Mouse (Mus musculus): ENCODE measurements at regions not wholly inside any gene's neighbourhood (a gene's known extent, or its start where the extent isn't known, plus 50 kb on each side); places are given as distances from the start of the nearest gene placed in this dataset.

DNA sequence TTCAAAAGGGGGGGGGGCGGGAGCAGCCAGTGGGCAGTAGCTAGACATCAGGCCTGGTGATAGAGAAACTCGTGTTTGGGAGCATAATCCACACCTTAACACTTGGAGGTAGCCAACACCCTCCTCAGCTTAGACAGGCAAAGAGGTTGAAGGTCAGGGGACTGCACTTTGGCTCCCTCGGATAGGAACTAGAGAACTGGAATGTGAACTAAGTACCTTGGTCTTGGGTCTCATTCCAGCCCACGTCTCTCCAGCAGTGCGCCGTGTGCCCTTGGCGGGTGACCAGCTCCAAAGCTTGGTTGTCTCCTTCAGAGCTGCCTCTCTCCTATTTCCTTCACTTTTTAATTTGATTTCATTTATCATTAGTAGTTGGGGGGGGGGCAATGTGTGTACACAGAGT lies 73.0 kb upstream of the Arid1b start:
- Histone ChIP-seq H3K4me3 (ENCODE audit: low read depth, low read length) (no peak overlapping the region), H3K9me3 (ENCODE audit: low read length) (no peaks in the 10 kb centered on the region), H3K27ac (ENCODE audit: low read depth, low read length) (no peak overlapping the region), H3K9ac (replicated peaks; ENCODE audit: low read length, poor library complexity, severe bottlenecking) (no peak overlapping the region), H3K36me3 (ENCODE audit: insufficient read depth, low read length) (no peaks in the 10 kb centered on the region), H3K4me2 (ENCODE audit: low read depth, low read length, poor library complexity, severe bottlenecking) (no peak overlapping the region), H3K27me3 (ENCODE audit: insufficient read depth, low read length) (no peaks in the 10 kb centered on the region), H3K4me1 (ENCODE audit: insufficient read depth, low read length) (no peaks in the 10 kb centered on the region)
- TF ChIP-seq CTCF (IDR thresholded peaks at IDR 0.05) = no peak
- DNase-seq (ENCODE audit: low spot score) (no peak), ATAC-seq (ENCODE audit: low FRiP score) (no peak)
- 87% methylated on average over 7 of the region's 7 CpGs for WGBS

DNA sequence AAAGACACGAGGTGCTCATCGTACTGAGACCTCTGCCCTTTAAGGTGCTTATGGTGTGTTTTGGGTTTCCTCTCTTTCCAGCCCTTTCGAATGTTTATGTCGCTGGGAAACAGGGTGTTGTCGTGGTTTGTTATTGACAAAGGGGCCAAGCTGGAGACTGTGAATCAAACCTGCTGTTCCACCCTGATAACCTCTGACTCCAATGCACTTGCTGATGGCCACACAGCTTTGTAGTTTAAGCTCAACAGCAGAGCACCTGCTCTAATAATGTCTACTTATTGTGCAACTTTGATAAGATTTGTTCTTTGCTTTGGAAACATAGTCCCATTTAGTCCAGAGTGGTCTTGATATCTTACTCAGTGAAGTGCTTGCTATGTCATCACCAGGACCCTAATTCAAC lies 65.5 kb upstream of the Arid1b start:
- no peaks in the 10 kb centered on the region for H3K27me3 ChIP-seq (ENCODE audit: insufficient read depth, low read length)
- no peak overlapping the region for H3K27ac ChIP-seq (ENCODE audit: low read depth, low read length)
- no peaks in the 10 kb centered on the region for H3K36me3 ChIP-seq (ENCODE audit: insufficient read depth, low read length)
- ATAC-seq (ENCODE audit: low FRiP score) = no peak
- H3K9me3 ChIP-seq (ENCODE audit: low read length) = no peaks in the 10 kb centered on the region
- H3K4me2 ChIP-seq (ENCODE audit: low read depth, low read length, poor library complexity, severe bottlenecking) = no peak overlapping the region
- DNase-seq (ENCODE audit: low spot score) = no peak
- no peak overlapping the region for H3K9ac ChIP-seq (replicated peaks; ENCODE audit: low read length, poor library complexity, severe bottlenecking)
- no peaks in the 10 kb centered on the region for H3K4me1 ChIP-seq (ENCODE audit: insufficient read depth, low read length)
- WGBS = 79% methylated on average over 5 of the region's 5 CpGs
- H3K4me3 ChIP-seq (ENCODE audit: low read depth, low read length) = no peak overlapping the region
- no peak for TF ChIP-seq CTCF (IDR thresholded peaks at IDR 0.05)

DNA sequence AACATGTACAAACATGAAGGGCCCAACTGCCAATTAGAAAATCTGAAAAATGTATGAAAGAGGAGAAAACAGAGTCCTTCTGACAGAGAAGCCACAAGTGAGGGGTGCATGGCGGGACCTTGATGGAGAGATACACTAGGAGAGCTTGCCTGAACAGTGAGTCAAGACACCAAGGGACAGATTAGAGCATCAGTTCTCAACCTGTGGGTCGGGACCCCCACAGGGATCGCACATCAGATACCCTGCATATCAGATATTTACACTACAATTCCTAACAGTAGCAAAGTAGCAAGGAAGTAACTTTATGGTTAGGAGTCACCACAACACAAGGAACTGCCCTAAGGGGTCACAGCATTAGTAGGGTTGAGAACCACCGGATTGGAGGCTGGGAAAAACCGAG lies 58.9 kb upstream of the Arid1b start:
- DNase-seq (ENCODE audit: low spot score) (no peak), ATAC-seq (ENCODE audit: low FRiP score) (no peak)
- Histone ChIP-seq H3K9me3 (ENCODE audit: low read length) (no peaks in the 10 kb centered on the region), H3K36me3 (ENCODE audit: insufficient read depth, low read length) (no peaks in the 10 kb centered on the region), H3K4me1 (ENCODE audit: insufficient read depth, low read length) (no peaks in the 10 kb centered on the region), H3K4me3 (ENCODE audit: low read depth, low read length) (no peak overlapping the region), H3K4me2 (ENCODE audit: low read depth, low read length, poor library complexity, severe bottlenecking) (no peak overlapping the region), H3K27me3 (ENCODE audit: insufficient read depth, low read length) (no peaks in the 10 kb centered on the region), H3K9ac (replicated peaks; ENCODE audit: low read length, poor library complexity, severe bottlenecking) (no peak overlapping the region), H3K27ac (ENCODE audit: low read depth, low read length) (no peak overlapping the region)
- no peak for TF ChIP-seq CTCF (IDR thresholded peaks at IDR 0.05)
- WGBS = 91% methylated on average over 5 of the region's 5 CpGs

DNA sequence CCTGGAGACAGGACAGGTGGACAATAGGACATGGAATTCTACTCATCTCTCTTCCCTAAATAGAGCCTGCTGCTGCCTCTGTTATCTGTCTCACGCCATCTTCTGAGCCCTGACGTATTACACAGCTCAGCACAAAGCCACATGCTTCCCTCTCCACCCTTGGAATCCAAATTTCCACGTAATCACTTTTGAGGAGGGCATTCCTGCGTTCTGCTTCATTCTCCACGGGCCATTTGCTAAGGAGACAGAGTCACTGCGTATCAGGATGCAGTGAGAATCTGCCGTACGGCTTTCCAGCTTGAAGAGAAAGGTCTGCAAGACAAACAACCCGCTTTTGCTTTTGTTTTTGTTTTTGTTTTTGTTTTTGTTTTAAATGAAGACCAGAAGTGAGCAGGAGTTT lies 53.5 kb upstream of the Arid1b start:
- Histone ChIP-seq H3K27ac (ENCODE audit: low read depth, low read length) (no peak overlapping the region), H3K9ac (replicated peaks; ENCODE audit: low read length, poor library complexity, severe bottlenecking) (no peak overlapping the region), H3K4me2 (ENCODE audit: low read depth, low read length, poor library complexity, severe bottlenecking) (no peak overlapping the region), H3K9me3 (ENCODE audit: low read length) (no peaks in the 10 kb centered on the region), H3K4me3 (ENCODE audit: low read depth, low read length) (no peak overlapping the region), H3K4me1 (ENCODE audit: insufficient read depth, low read length) (no peaks in the 10 kb centered on the region), H3K36me3 (ENCODE audit: insufficient read depth, low read length) (no peaks in the 10 kb centered on the region), H3K27me3 (ENCODE audit: insufficient read depth, low read length) (no peaks in the 10 kb centered on the region)
- DNase-seq (ENCODE audit: low spot score) (no peak), ATAC-seq (ENCODE audit: low FRiP score) (no peak)
- no peak for TF ChIP-seq CTCF (IDR thresholded peaks at IDR 0.05)
- 42% methylated on average over 9 of the region's 9 CpGs for WGBS

DNA sequence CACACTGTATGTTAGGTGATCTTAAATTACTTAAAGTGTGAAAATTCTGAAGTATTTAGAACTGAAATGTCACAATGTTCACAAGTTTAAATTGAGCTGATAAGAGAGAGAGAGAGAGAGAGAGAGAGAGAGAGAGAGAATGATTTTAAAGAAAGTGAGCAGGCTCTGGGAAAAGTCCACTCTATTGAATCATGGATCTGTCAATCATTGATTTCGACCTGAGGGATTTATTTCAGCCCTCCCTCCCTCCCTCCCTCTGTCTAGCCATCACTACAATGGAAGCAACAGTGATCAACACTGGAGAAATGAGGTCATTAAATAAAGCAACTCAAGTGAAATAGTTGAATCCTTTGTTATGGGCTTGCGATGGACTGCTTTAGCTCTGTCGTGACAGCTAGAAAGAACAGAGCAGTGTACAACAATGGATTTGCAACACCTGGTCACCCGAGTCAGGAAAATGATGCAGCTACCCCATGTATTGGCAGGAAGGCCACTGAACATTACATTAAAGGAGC lies 52.8 kb upstream of the Arid1b start:
- no peak overlapping the region for H3K4me3 ChIP-seq (ENCODE audit: low read depth, low read length)
- DNase-seq (ENCODE audit: low spot score) = no peak
- WGBS = 37% methylated on average over 4 of the region's 4 CpGs
- H3K27ac ChIP-seq (ENCODE audit: low read depth, low read length) = no peak overlapping the region
- no peak for ATAC-seq (ENCODE audit: low FRiP score)
- no peak for TF ChIP-seq CTCF (IDR thresholded peaks at IDR 0.05)
- no peak overlapping the region for H3K4me2 ChIP-seq (ENCODE audit: low read depth, low read length, poor library complexity, severe bottlenecking)
- H3K9ac ChIP-seq (replicated peaks; ENCODE audit: low read length, poor library complexity, severe bottlenecking) = no peak overlapping the region
- no peaks in the 10 kb centered on the region for H3K27me3 ChIP-seq (ENCODE audit: insufficient read depth, low read length)
- no peaks in the 10 kb centered on the region for H3K36me3 ChIP-seq (ENCODE audit: insufficient read depth, low read length)
- H3K9me3 ChIP-seq (ENCODE audit: low read length) = no peaks in the 10 kb centered on the region
- H3K4me1 ChIP-seq (ENCODE audit: insufficient read depth, low read length) = no peaks in the 10 kb centered on the region

DNA sequence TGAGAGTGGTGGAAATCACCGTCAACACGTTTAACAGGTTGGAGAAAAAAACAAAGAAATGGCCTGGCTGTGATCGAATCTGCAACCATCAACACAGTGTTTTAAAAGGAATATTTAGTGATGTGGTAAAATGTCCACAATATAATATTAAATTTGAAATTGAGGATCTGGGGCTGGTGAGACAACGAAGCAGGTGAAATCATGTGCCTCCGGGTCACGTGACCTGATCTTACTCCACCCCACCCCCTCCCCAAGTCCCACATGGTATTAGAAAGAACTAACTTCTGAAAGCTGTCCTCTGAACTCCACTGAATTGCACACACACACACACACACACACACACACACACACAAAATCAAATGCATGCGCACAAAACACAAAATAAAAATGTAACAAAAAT lies 51.3 kb upstream of the Arid1b start:
- no peak for ATAC-seq (ENCODE audit: low FRiP score)
- H3K9me3 ChIP-seq (ENCODE audit: low read length) = no peaks in the 10 kb centered on the region

More for the DNA sequence above, 51.3 kb upstream of the Arid1b start:
- no peak overlapping the region for H3K27ac ChIP-seq (ENCODE audit: low read depth, low read length)
- no peak for TF ChIP-seq CTCF (IDR thresholded peaks at IDR 0.05)
- no peaks in the 10 kb centered on the region for H3K36me3 ChIP-seq (ENCODE audit: insufficient read depth, low read length)
- no peak overlapping the region for H3K9ac ChIP-seq (replicated peaks; ENCODE audit: low read length, poor library complexity, severe bottlenecking)
- H3K4me2 ChIP-seq (ENCODE audit: low read depth, low read length, poor library complexity, severe bottlenecking) = no peak overlapping the region
- no peak for DNase-seq (ENCODE audit: low spot score)
- H3K4me1 ChIP-seq (ENCODE audit: insufficient read depth, low read length) = no peaks in the 10 kb centered on the region
- 93% methylated on average over 7 of the region's 7 CpGs for WGBS
- H3K27me3 ChIP-seq (ENCODE audit: insufficient read depth, low read length) = no peaks in the 10 kb centered on the region
- no peak overlapping the region for H3K4me3 ChIP-seq (ENCODE audit: low read depth, low read length)
